9 mouse cellular contexts compared by ENCODE assay signal in genomic region chr7:100894057-100894832, GRCm38 (mm10). TPM values are rescaled to one million over a fixed set of nuclear protein-coding genes. Genes with fewer than 3 reads are reported as not detected.
DNase-seq lines count a peak whose midpoint lies in the region; ATAC-seq and TF ChIP-seq lines count a peak whose summit lies in the region.
"Had no signal": no experiment of that assay in that cellular context is flagged by ENCODE, and none has a peak within 500 bp of the region (broad histone marks: within the 10 kb centered on the region; RNA-seq: fewer than 3 reads in every experiment).

No protein-coding gene starts in this region.

- H3K36me3 ChIP-seq in heart, adult 2 months (ENCODE audit: control insufficient read depth, insufficient read depth, low read length): no peaks in the 10 kb centered on the region
- no peaks in the 10 kb centered on the region for H3K36me3 ChIP-seq in forebrain, embryonic 11.5 days (ENCODE audit: control insufficient read depth, insufficient read depth, low read length)
- no peaks in the 10 kb centered on the region; the same call in 1 of the 2 replicates for H3K36me3 ChIP-seq in hindbrain, embryonic 16.5 days (ENCODE audit: control insufficient read depth, insufficient read depth, low read length)
- peaks cover 18% of the 10 kb centered on the region for H3K36me3 ChIP-seq in limb, embryonic 14.5 days (ENCODE audit: control insufficient read depth, insufficient read depth, low read length)
- H3K36me3 ChIP-seq: G1E had no signal

- TF ChIP-seq POLR2A in heart, adult 2 months (IDR thresholded peaks at IDR 0.05; ENCODE audit: insufficient read depth, low read depth, low read length): no peak
- TF ChIP-seq POLR2A in bone marrow macrophage, adult 2 months (IDR thresholded peaks at IDR 0.05; ENCODE audit: borderline replicate concordance, low read depth, low read length): no peak
- TF ChIP-seq POLR2A in limb, embryonic 14.5 days (IDR thresholded peaks at IDR 0.05; ENCODE audit: borderline replicate concordance, extremely low read depth, insufficient read depth, insufficient read length): no peak

- no peaks in the 10 kb centered on the region for H3K27me3 ChIP-seq in heart, adult 2 months (ENCODE audit: control insufficient read depth, insufficient read depth, low read length)
- H3K27me3 ChIP-seq in forebrain, embryonic 11.5 days (ENCODE audit: control insufficient read depth, insufficient read depth, low read length): no peaks in the 10 kb centered on the region
- H3K27me3 ChIP-seq in hindbrain, embryonic 16.5 days (replicated peaks; ENCODE audit: control insufficient read depth, insufficient read depth, low read length): no peaks in the 10 kb centered on the region
- H3K27me3 ChIP-seq in limb, embryonic 14.5 days (ENCODE audit: control insufficient read depth, insufficient read depth, low read length): no peaks in the 10 kb centered on the region

- peaks cover 5% of the 10 kb centered on the region; the same call in 1 of the 2 replicates for H3K79me2 ChIP-seq in heart, adult 2 months (replicated peaks; ENCODE audit: control insufficient read depth, insufficient read depth, low read length)

- peak overlapping the region; percentile 80 for H3K9ac ChIP-seq in heart, adult 2 months (ENCODE audit: low read depth, low read length)
- H3K9ac ChIP-seq in forebrain, embryonic 11.5 days (ENCODE audit: low read length): peak overlapping the region; percentile 75
- peak overlapping the region; percentile 82 for H3K9ac ChIP-seq in hindbrain, embryonic 16.5 days (ENCODE audit: low read depth, low read length)
- peak overlapping the region; percentile 74 for H3K9ac ChIP-seq in limb, embryonic 14.5 days (ENCODE audit: low read depth, low read length, severe bottlenecking)

- whole genome bisulfite sequencing in heart, adult 2 months: 13% methylated on average over 52 of the region's 53 CpGs
- 4% methylated on average over 52 of the region's 53 CpGs for WGBS in forebrain, embryonic 11.5 days
- WGBS in hindbrain, embryonic 16.5 days: 4% methylated on average over 34 of the region's 53 CpGs
- 5% methylated on average over 37 of the region's 53 CpGs for WGBS in limb, embryonic 14.5 days

- peak overlapping the region; percentile 45 for H3K27ac ChIP-seq in heart, adult 2 months
- no peak overlapping the region for H3K27ac ChIP-seq in bone marrow macrophage, adult 2 months (ENCODE audit: insufficient read depth, low read depth, low read length)
- no peak overlapping the region for H3K27ac ChIP-seq in forebrain, embryonic 11.5 days (ENCODE audit: low read depth, low read length)
- peak overlapping the region; percentile 77 for H3K27ac ChIP-seq in hindbrain, embryonic 16.5 days (ENCODE audit: low read depth, low read length)
- H3K27ac ChIP-seq in limb, embryonic 14.5 days (replicated peaks; ENCODE audit: low read depth, low read length): 0 out of 2 replicates have a peak overlapping the region, but pooled peaks have one; percentile 6

- 0 out of 2 replicates have a peak, but pooled peaks cover 2% of the 10 kb centered on the region for H3K4me1 ChIP-seq in heart, adult 2 months (ENCODE audit: control insufficient read depth, insufficient read depth, low read length)
- no peaks in the 10 kb centered on the region for H3K4me1 ChIP-seq in bone marrow macrophage, adult 2 months (ENCODE audit: control insufficient read depth, insufficient read depth, low read length)
- H3K4me1 ChIP-seq in forebrain, embryonic 11.5 days (replicated peaks; ENCODE audit: control insufficient read depth, insufficient read depth, low read length): peaks cover 9% of the 10 kb centered on the region; the same call in 1 of the 2 replicates
- peaks cover 20% of the 10 kb centered on the region for H3K4me1 ChIP-seq in hindbrain, embryonic 16.5 days (ENCODE audit: control insufficient read depth, insufficient read depth, low read depth, low read length)
- H3K4me1 ChIP-seq in limb, embryonic 14.5 days (ENCODE audit: control insufficient read depth, insufficient read depth, low read length): peaks cover 22% of the 10 kb centered on the region

- H3K4me2 ChIP-seq in forebrain, embryonic 11.5 days (ENCODE audit: low read depth, low read length, severe bottlenecking): peak overlapping the region; percentile 89
- peak overlapping the region; percentile 94 for H3K4me2 ChIP-seq in hindbrain, embryonic 16.5 days (ENCODE audit: low read length)
- peak overlapping the region; percentile 94 for H3K4me2 ChIP-seq in limb, embryonic 14.5 days (replicated peaks; ENCODE audit: low read depth, low read length, severe bottlenecking)

- intact Hi-C loops in heart, adult 2 months (cut with DNase I): no loop called here

- TF ChIP-seq EP300 in heart, adult 2 months (IDR thresholded peaks at IDR 0.05; ENCODE audit: insufficient read depth, low read depth, low read length): no peak

- TF ChIP-seq CTCF in heart, adult 2 months (IDR thresholded peaks at IDR 0.05): no peak
- no peak for TF ChIP-seq CTCF in bone marrow macrophage, adult 2 months (IDR thresholded peaks at IDR 0.05; ENCODE audit: low read depth, low read length)

- H3K4me3 ChIP-seq in heart, adult 2 months: peak overlapping the region; percentile 55
- H3K4me3 ChIP-seq in bone marrow macrophage, adult 2 months (ENCODE audit: insufficient read depth, low read length): peak overlapping the region; percentile 55
- H3K4me3 ChIP-seq in forebrain, embryonic 11.5 days (ENCODE audit: low read depth, low read length): peak overlapping the region; percentile 44
- H3K4me3 ChIP-seq in hindbrain, embryonic 16.5 days (ENCODE audit: low read length): peak overlapping the region; percentile 63
- peak overlapping the region; percentile 51 for H3K4me3 ChIP-seq in limb, embryonic 14.5 days (replicated peaks; ENCODE audit: low read length)

- peak; percentile 60 for ATAC-seq in forebrain, embryonic 11.5 days (replicated peaks; ENCODE audit: low FRiP score)
- peak; percentile 78 for ATAC-seq in hindbrain, embryonic 16.5 days
- peak; percentile 60 for ATAC-seq in limb, embryonic 14.5 days (ENCODE audit: low FRiP score, low read depth)

- no peaks in the 10 kb centered on the region for H3K9me3 ChIP-seq in forebrain, embryonic 11.5 days (ENCODE audit: control insufficient read depth, low read length)
- no peaks in the 10 kb centered on the region for H3K9me3 ChIP-seq in hindbrain, embryonic 16.5 days (ENCODE audit: control insufficient read depth, low read length)
- no peaks in the 10 kb centered on the region for H3K9me3 ChIP-seq in limb, embryonic 14.5 days (ENCODE audit: control insufficient read depth, low read length)
- H3K9me3 ChIP-seq: G1E had no signal

- DNase-seq in heart, adult 2 months: peak; percentile 46 to 62
- no peak for DNase-seq in heart, adult 9 months (ENCODE audit: low spot score in 2 of 2)
- DNase-seq in forebrain, embryonic 11.5 days (ENCODE audit: low spot score): peak; percentile 74
- DNase-seq in limb, embryonic 14.5 days (ENCODE audit: low spot score): no peak
- DNase-seq in retina, embryonic 14.5 days (ENCODE audit: low spot score): peak; percentile 58
- no peak for DNase-seq in urinary bladder, postnatal 14 days (ENCODE audit: low spot score)

RNA-seq across cellular contexts. Expression of gene Relt, which starts 31.0 kb away (rescaled TPM):
- 1 to 10 TPM; 4.6 to 5.5 TPM for total RNA-seq in heart, adult 2 months (2021)
- 6.4 and 7.2 TPM in 2 replicates for polyA plus RNA-seq in heart, adult 2 months (2012; rRNA removed)
- 6.3 and 6.9 TPM in 2 replicates for polyA plus RNA-seq in bone marrow macrophage, adult 2 months (2012; ENCODE audit: insufficient read depth, insufficient read length, missing spikeins)
- 2.5 and 2.7 TPM in 2 replicates for polyA plus RNA-seq in forebrain, embryonic 11.5 days (2014; fragmentation: Nextera tagmentation; extraction: Ambion mirVana)
- polyA plus RNA-seq in hindbrain, embryonic 16.5 days (2015; fragmentation: Nextera tagmentation; extraction: Ambion mirVana): 5.1 and 5.3 TPM in 2 replicates
- polyA plus RNA-seq in limb, embryonic 14.5 days (2012; rRNA removed): 8.5 and 9.8 TPM in 2 replicates
- 3.0 and 3.2 TPM in 2 replicates for polyA plus RNA-seq in limb, embryonic 14.5 days (2014; fragmentation: Nextera tagmentation; extraction: Ambion mirVana)

RNA-seq across cellular contexts. Expression of gene Arhgef17, which starts 37.7 kb away (rescaled TPM):
- total RNA-seq in heart, adult 2 months (2021): 10 to 100 TPM; 26.2 to 28.4 TPM
- 23.4 and 28.9 TPM in 2 replicates for polyA plus RNA-seq in heart, adult 2 months (2012; rRNA removed)
- polyA plus RNA-seq in bone marrow macrophage, adult 2 months (2012; ENCODE audit: insufficient read depth, insufficient read length, missing spikeins): 0.36 and 0.52 TPM in 2 replicates
- polyA plus RNA-seq in forebrain, embryonic 11.5 days (2014; fragmentation: Nextera tagmentation; extraction: Ambion mirVana): 7.8 and 10.1 TPM in 2 replicates
- 13.6 and 18.2 TPM in 2 replicates for polyA plus RNA-seq in hindbrain, embryonic 16.5 days (2015; fragmentation: Nextera tagmentation; extraction: Ambion mirVana)
- 42.8 and 55.2 TPM in 2 replicates for polyA plus RNA-seq in limb, embryonic 14.5 days (2012; rRNA removed)
- polyA plus RNA-seq in limb, embryonic 14.5 days (2014; fragmentation: Nextera tagmentation; extraction: Ambion mirVana): 15.4 and 16.4 TPM in 2 replicates

Comparison
In these comparisons a context has a peak if more than half of its experiments do, and no peak if none do; other contexts are left out.
1. DNase-seq: peak in heart, adult 2 months (2 of 2), forebrain, embryonic 11.5 days (single experiment) and retina, embryonic 14.5 days (single experiment); none in heart, adult 9 months (0 of 2), limb, embryonic 14.5 days (single experiment) and urinary bladder, postnatal 14 days (single experiment).
2. H3K27ac ChIP-seq: peak in heart, adult 2 months (single experiment), hindbrain, embryonic 16.5 days (single experiment) and limb, embryonic 14.5 days (single experiment); none in bone marrow macrophage, adult 2 months (single experiment) and forebrain, embryonic 11.5 days (single experiment).
3. Peak in every context shown above with its lines, with median percentiles within 50 percentile points of each other: H3K4me3 ChIP-seq, H3K9ac ChIP-seq, ATAC-seq and H3K4me2 ChIP-seq.